Mouse (Mus musculus) liver, embryonic 16.5 days (tissue): ENCODE data around the gene Dao. TPM values are rescaled to one million over a fixed set of nuclear protein-coding genes. Genes with fewer than 3 reads are reported as not detected.
A peak's percentile ranks its signal among the peaks of the same experiment; 100 is the strongest.

ENCODE experiments used
- ATAC-seq: fragments of 200-750 bp; cut with Nextera tagmentation; 2 replicates; pipeline ENCODE4 v1.8.0; 2017; ENCODE audit warnings: low read depth, mild to moderate bottlenecking, moderate number of reproducible peaks, moderate library complexity
- H3K27ac ChIP-seq: fragments of 300-500 bp; sonication (generic); 2 replicates; pipeline ENCODE4 v1.5.1; 2014; ENCODE audit warnings: mild to moderate bottlenecking, low read length
- H3K27me3 ChIP-seq: fragments of 300-500 bp; sonication (generic); 2 replicates; pipeline ENCODE4 v1.6.1; 2014; ENCODE audit warnings: low read depth, low read length, mixed read lengths; ENCODE audit not compliant: control insufficient read depth, insufficient read depth
- H3K36me3 ChIP-seq: fragments of 300-500 bp; sonication (generic); 2 replicates; pipeline ENCODE4 v1.6.1; 2014; ENCODE audit warnings: mild to moderate bottlenecking; ENCODE audit not compliant: control insufficient read depth, insufficient read depth
- H3K4me1 ChIP-seq: fragments of 300-500 bp; sonication (generic); 2 replicates; pipeline ENCODE4 v1.6.1; 2014; ENCODE audit warnings: low read depth, low read length, mixed read lengths; ENCODE audit not compliant: control insufficient read depth
- H3K4me2 ChIP-seq: fragments of 300-500 bp; sonication (generic); 2 replicates; pipeline ENCODE4 v1.6.1; 2014; ENCODE audit warnings: low read depth, low read length, mixed read lengths
- H3K4me3 ChIP-seq: fragments of 300-500 bp; sonication (generic); 2 replicates; pipeline ENCODE4 v1.5.1; 2014; ENCODE audit warnings: low read depth, mild to moderate bottlenecking, low read length
- H3K9ac ChIP-seq: fragments of 300-500 bp; sonication (generic); 2 replicates; pipeline ENCODE4 v1.6.1; 2014; ENCODE audit warnings: low read depth, low read length
- H3K9me3 ChIP-seq: fragments of 300-500 bp; sonication (generic); replicated peaks from 2 replicates; pipeline ENCODE4 v1.6.1; 2016; ENCODE audit warnings: low read length; ENCODE audit not compliant: control insufficient read depth
- WGBS: fragments of 180-500 bp; shearing (Covaris S2); extraction: QIAGEN DNeasy Blood & Tissue Kit; methylation state at CpG from one replicate; pipeline ENCODE4 v1.1.7; 2014; ENCODE audit not compliant: insufficient replicate concordance; 5-methylcytosine and 5-hydroxymethylcytosine counted together
- polyA plus RNA-seq: library from polyadenylated mRNA; unstranded; fragments of >200 nt; fragmentation: Nextera tagmentation; extraction: Ambion mirVana; gene quantifications from 2 replicates; pipeline ENCODE4 v1.2.1, GENCODE M21; 2015

Dao gene
- 0.21 TPM in 1 of 2 replicates, not detected in the other for polyA plus RNA-seq

DNA sequence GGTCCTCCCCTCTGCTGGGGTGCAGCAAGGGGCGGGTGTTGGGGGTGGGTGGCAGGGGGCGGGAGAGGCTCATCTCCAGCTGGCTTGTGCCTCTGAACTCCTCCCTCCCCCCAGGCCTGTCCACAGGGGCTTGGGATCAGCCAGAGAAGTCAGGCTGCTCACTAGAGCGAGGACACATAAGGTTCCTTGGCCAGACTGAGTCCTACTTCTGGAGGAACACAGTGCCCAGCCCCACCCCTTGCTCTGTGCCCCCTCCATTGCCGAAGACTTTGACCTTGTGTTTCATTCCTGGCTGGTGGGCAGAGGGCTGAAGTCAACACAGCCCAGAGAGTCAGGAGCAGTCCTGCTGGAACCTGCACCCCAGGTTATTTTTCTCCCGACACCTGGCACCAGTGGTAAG lies at the start of gene Dao:
Dao (plus strand) TSS at position 162 of the 400 bp plus-strand sequence.
- no peaks in the 10 kb centered on the region for H3K36me3 ChIP-seq
- no peak within 1 kb of the TSS for H3K4me3 ChIP-seq
- H3K9me3 ChIP-seq = no peaks in the 10 kb centered on the region
- H3K9ac ChIP-seq = no peak within 1 kb of the TSS
- no peaks in the 10 kb centered on the region for H3K27me3 ChIP-seq
- peaks cover 5% of the 10 kb centered on the region; the same call in 1 of the 2 replicates for H3K4me1 ChIP-seq
- no peak within 1 kb of the TSS for H3K4me2 ChIP-seq
- no peak within 1 kb of the TSS for H3K27ac ChIP-seq
- WGBS = 62% methylated on average over 3 of the region's 5 CpGs
- no peak for ATAC-seq

DNA sequence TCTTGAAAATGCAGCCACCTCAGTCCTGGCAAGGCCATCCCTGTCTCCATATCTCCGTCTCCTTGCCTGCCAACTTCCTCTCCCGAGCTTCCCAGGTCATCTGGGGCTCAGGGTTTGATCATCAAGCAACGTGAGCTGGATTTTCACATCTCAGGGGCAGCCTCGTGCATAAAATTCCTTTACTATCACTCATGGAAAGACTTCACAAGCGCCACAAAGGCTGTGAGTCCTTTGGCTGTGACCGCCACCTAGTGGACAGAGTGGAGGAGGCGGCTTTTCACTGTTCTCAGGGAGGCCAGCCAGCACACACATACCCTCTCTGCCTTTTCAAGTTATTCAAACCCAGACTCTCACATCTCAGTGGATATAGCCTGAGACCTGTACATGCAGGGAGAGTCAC lies 49.1 kb upstream of the Dao start:
- no peak overlapping the region for H3K4me3 ChIP-seq
- peaks cover 35% of the 10 kb centered on the region for H3K36me3 ChIP-seq
- no peak for ATAC-seq
- no peak overlapping the region for H3K4me2 ChIP-seq
- no peaks in the 10 kb centered on the region for H3K9me3 ChIP-seq
- no peak overlapping the region for H3K9ac ChIP-seq
- H3K4me1 ChIP-seq = peaks cover 27% of the 10 kb centered on the region
- H3K27me3 ChIP-seq = no peaks in the 10 kb centered on the region
- H3K27ac ChIP-seq = no peak overlapping the region
- WGBS = 10% methylated on average over 7 of the region's 7 CpGs

DNA sequence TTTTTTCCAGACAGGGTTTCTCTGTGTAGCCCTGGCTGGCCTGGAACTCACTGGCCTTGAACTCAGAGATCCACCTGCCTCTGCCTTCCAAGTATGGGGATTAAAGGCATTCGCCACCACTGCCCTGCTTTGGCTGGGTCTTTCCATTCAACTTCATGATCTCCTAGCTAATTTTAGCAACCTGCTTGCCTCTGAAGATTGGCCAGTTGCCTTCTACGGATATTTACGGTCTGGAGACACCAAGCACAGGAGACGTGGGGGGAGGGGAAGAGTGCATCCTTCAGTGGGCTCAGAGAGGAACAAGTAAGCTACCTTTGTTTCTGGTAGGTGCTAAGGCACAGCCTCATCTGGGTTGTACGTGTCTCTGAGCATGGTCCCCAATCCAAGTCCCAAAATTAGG lies 48.2 kb upstream of the Dao start:
- Histone ChIP-seq H3K27ac (no peak overlapping the region), H3K9ac (no peak overlapping the region), H3K27me3 (no peaks in the 10 kb centered on the region), H3K4me1 (peaks cover 32% of the 10 kb centered on the region), H3K4me3 (no peak overlapping the region), H3K4me2 (no peak overlapping the region), H3K36me3 (peaks cover 27% of the 10 kb centered on the region), H3K9me3 (no peaks in the 10 kb centered on the region)
- 66% methylated on average over 5 of the region's 5 CpGs for WGBS
- no peak for ATAC-seq

DNA sequence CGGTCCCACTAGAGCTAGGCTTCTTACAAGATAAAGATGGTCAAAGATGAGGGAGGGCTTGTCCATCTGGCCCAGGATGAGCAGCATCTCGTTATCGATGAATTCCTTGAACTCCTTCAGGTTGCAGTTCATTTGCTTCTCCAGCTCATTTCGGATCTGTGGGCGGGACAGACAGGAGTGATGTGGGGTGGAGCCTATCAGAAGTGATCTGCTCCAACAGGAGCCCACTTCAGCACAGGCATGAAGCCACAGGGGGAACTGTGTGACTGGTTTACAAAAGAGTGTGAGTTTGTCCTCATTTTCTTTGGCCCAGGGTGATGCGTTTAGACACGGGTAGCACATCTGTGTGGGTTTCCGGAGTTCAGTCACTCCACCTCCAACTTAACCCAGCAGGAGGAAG lies 47.8 kb upstream of the Dao start:
- Histone ChIP-seq H3K27ac (no peak overlapping the region), H3K36me3 (peaks cover 23% of the 10 kb centered on the region)

DNA sequence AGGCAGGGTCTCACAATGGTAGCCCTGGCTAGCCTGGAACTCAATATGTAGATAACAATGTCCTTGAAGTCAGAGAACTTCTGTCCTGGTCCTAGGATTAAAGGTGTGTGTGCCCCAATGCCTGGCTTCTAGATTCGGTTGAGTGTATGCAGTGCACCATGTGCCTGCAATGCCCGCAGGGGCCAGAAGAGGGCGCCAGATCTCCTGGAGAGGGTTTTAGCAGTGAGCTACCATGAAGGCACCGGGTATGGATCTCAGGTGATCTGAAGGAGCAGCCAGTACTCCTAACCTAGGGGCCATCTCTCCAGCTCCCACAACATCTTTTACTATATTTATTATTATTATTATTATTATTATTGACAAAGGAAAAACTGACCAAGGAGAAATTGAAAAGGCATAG lies 47.0 kb upstream of the Dao start:
- ATAC-seq = peak; percentile 55

More for the DNA sequence above, 47.8 kb upstream of the Dao start:
- WGBS = 73% methylated on average over 8 of the region's 8 CpGs
- peaks cover 31% of the 10 kb centered on the region for H3K4me1 ChIP-seq
- ATAC-seq = no peak
- no peaks in the 10 kb centered on the region for H3K27me3 ChIP-seq
- no peak overlapping the region for H3K4me3 ChIP-seq
- no peaks in the 10 kb centered on the region for H3K9me3 ChIP-seq
- no peak overlapping the region for H3K9ac ChIP-seq
- H3K4me2 ChIP-seq = no peak overlapping the region

DNA sequence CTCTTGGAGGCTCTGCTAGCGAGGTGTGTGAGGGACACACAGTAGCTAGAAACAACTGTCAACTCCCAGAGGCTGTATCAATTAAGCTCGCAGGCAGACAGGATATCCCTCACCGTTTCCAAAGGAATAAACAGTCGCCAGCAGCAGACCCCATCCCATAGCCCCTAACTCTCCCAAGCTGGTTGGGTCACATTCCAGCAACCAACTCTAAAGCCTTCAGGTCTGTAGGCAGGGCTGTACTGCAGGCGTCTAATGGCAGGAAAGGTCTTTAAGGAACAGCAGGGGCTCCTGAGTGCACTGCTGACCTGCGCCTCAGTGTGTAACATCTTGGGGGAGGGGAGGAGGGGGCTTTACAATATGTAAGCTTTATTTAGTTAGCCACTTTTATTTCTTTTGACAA lies 44.5 kb upstream of the Dao start:
- Histone ChIP-seq H3K4me2 (no peak overlapping the region), H3K4me1 (peaks cover 13% of the 10 kb centered on the region), H3K9ac (no peak overlapping the region), H3K27me3 (no peaks in the 10 kb centered on the region), H3K27ac (no peak overlapping the region), H3K36me3 (peaks cover 31% of the 10 kb centered on the region), H3K9me3 (0 out of 2 replicates have a peak, but pooled peaks cover 3% of the 10 kb centered on the region), H3K4me3 (no peak overlapping the region)
- WGBS = 62% methylated on average over 6 of the region's 6 CpGs
- ATAC-seq = no peak

More for the DNA sequence above, 47.0 kb upstream of the Dao start:
- H3K9ac ChIP-seq = no peak overlapping the region
- H3K27me3 ChIP-seq = no peaks in the 10 kb centered on the region
- H3K4me1 ChIP-seq = peaks cover 24% of the 10 kb centered on the region
- H3K9me3 ChIP-seq = no peaks in the 10 kb centered on the region
- H3K27ac ChIP-seq = no peak overlapping the region
- WGBS = 3% methylated on average over 4 of the region's 4 CpGs
- H3K4me3 ChIP-seq = no peak overlapping the region
- H3K36me3 ChIP-seq = peaks cover 26% of the 10 kb centered on the region
- H3K4me2 ChIP-seq = no peak overlapping the region

DNA sequence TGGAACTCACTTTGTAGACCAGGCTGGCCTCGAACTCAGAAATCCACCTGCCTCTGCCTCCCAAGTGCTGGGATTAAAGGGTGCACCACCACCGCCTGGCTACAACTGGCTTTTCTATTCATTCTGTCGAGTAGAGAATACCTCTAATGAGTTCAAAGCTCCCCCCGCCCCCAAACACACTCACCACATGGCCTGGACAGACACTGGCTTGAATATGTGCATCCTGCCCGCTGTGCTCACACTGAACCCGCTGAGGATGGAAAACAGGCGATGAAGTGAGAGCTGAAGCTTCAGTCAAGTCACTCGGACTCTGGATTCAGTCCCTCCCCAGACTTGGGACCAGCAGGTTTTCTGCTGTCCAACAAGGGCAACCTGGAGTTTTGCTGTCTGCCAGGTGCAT lies 43.1 kb upstream of the Dao start:
- Histone ChIP-seq H3K4me1 (peaks cover 13% of the 10 kb centered on the region), H3K4me3 (no peak overlapping the region), H3K27me3 (no peaks in the 10 kb centered on the region), H3K4me2 (no peak overlapping the region), H3K36me3 (peaks cover 27% of the 10 kb centered on the region), H3K27ac (no peak overlapping the region), H3K9ac (no peak overlapping the region), H3K9me3 (0 out of 2 replicates have a peak, but pooled peaks cover 3% of the 10 kb centered on the region)
- no peak for ATAC-seq
- 77% methylated on average over 8 of the region's 8 CpGs for WGBS

DNA sequence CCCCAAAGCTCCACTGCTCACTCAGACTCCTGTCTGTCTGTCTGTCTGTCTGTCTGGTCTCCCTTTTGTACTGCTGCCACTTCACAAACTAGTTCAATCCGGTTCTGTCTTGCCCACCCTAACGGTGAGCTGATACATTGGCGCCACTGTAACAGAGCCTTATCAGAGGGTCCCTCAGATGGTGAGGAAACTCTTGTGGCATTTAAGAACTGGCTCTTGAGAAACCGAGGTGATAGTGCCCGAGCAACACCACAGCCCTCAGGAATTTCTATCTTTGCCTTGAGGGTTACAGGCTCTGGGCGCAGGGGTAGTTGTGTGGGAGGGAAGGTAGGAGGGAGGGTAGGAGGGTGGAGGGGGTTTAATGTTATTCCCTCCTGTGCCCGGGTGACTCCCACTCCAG lies 41.7 kb upstream of the Dao start:
- Histone ChIP-seq H3K9me3 (0 out of 2 replicates have a peak, but pooled peaks cover 3% of the 10 kb centered on the region), H3K4me2 (no peak overlapping the region), H3K9ac (no peak overlapping the region), H3K27me3 (no peaks in the 10 kb centered on the region), H3K4me1 (peaks cover 18% of the 10 kb centered on the region), H3K4me3 (no peak overlapping the region), H3K27ac (no peak overlapping the region), H3K36me3 (peaks cover 31% of the 10 kb centered on the region)
- WGBS = 26% methylated on average over 7 of the region's 7 CpGs
- ATAC-seq = no peak

DNA sequence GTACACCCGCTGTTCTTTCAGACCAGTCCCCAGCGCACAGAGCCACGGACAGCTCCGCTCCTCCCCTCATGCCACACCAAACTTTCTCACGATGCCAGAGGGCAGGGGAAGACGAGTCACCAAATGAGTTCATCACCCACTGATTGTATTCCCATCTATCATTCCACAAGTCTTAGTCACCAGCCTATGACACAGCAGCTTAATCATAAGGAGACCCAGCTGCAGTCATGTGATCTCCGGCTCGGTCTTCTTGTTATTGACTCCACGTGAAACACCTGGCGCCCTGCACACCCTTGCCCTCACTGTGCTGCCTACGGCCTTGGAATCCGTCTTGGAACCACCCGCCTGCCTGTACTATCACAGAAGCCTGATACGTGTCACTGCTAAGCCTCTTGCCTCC lies 38.5 kb upstream of the Dao start:
- WGBS = 81% methylated on average over 14 of the region's 14 CpGs
- Histone ChIP-seq H3K9me3 (0 out of 2 replicates have a peak, but pooled peaks cover 3% of the 10 kb centered on the region), H3K36me3 (peaks cover 44% of the 10 kb centered on the region), H3K27ac (no peak overlapping the region), H3K4me1 (peaks cover 18% of the 10 kb centered on the region), H3K9ac (no peak overlapping the region), H3K4me3 (no peak overlapping the region), H3K4me2 (no peak overlapping the region), H3K27me3 (no peaks in the 10 kb centered on the region)
- ATAC-seq = no peak
